Mouse (Mus musculus) heart, postnatal 14 days (tissue): ENCODE results near the gene Smox. TPM values are rescaled to one million over a fixed set of nuclear protein-coding genes. Genes with fewer than 3 reads are reported as not detected.

Source experiments
- DNase-seq, 2 experiments: peaks; one replicate each; pipeline ENCODE4 v3.0.0; 2021 to 2022
- intact Hi-C: fragments of 180-260 bp; cut with DNase I; formaldehyde crosslinking; loops from one replicate; pipeline ENCODE4 v1.15.1; 2025
- total RNA-seq, 2 experiments: library from RNA; stranded (reverse); gene quantifications; 2 replicates each; pipeline ENCODE4 v1.2.3; 2021

The Smox gene
- total RNA-seq, 2 experiments from 2014 or later, result 37.0 to 40.6 TPM

DNA sequence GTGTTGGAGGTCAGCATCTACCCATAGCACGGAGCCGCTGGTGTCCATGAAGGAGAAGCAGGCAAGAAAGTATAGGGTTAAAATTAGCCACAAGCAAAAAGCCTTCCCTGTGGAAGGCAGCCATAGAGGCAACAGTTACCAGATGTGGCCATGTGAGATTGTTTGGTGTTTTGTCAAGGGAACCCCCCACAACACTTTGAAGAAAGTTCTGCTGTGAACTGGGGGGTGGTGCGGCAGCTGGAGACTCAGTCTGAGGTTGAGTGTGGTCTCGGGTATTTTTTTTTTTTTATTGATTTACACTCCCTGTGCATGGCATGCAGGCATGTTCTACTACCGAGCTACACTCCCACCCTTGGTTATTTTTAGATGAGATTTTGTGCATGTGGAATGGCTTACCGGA is 8.8 kb upstream of the Smox start:
- intact Hi-C loops, result no loop called here
- no peak for DNase-seq

DNA sequence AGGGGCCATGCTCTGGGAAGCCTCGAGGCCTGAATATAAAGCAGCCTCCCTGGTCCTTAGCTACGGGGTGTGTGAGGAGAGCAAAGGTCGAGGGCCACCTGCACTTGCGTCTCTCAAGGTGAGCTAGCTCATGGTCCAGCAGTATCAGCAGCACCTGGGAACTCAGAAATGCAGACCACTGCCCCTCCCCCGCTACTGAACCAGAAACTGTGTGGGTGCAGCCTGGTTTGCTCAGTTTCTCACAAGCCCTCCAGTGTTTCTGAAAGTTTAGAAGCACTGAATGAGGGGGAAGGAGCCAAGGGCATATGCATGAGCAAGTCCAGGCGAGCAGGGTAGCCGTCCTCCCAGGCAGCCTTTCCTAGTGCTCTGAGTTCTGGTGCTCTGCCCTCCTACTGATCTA is 7.7 kb upstream of the Smox start:
- intact Hi-C loops, result no loop called here
- DNase-seq, result no peak

DNA sequence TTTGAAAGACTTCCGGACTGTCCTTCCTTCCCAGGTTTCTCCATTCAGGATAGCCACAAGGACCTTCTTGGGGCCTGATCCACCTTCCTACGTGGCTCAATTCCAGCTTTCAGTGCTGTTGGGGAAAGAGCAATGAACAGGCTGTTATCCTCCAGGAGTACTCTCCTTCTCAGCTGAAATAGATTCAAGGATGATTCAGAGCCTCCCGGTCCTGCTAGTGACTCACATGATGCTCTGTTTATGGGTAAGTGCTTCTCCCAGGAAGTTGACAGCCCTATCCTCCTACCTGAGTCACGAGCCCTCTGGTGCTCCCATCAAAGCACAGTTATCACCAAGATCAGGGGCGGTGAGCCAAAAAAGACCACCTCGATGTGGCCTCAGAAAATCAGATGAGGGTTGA is 7.1 kb upstream of the Smox start:
- no peak for DNase-seq
- intact Hi-C loops, result no loop called here

- DNase-seq, result no peak
- intact Hi-C loops, result no loop called here
Measured at GRCm38 (mm10) chr2:131485126-131485525, 6.2 kb upstream of the Smox start.

- intact Hi-C loops, result no loop called here
Measured at GRCm38 (mm10) chr2:131486046-131486445, 5.2 kb upstream of the Smox start.

DNA sequence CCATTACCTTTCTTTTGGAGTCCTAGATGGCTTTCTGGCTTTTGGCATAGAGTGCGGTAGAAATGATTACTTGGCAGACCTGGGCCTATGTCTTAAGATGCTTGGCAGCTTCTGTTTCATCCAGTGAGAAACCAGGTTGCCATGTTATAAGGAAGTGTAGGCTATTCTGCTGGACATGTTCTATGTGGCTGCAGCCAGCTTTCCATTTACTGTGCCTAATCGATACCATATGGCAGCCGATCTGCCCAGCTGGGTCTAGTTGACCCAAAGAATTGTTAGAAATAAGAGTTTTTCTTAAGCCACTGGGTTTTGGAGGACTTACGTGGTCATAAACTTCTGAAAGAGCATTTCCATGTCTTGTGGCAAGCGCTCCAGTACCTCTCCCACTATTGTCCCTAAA is 4.0 kb upstream of the Smox start:
- intact Hi-C loops, result no loop called here
- DNase-seq, result no peak

More at GRCm38 (mm10) chr2:131486046-131486445, 5.2 kb upstream of the Smox start:
- no peak for DNase-seq

- DNase-seq, result no peak
- intact Hi-C loops, result no loop called here
Measured at GRCm38 (mm10) chr2:131488261-131488660, 3.0 kb upstream of the Smox start.

GRCm38 (mm10) chr2:131488870-131489269 is 2.4 kb upstream of the Smox start:
- intact Hi-C loops, result no loop called here
- no peak for DNase-seq

- intact Hi-C loops, result no loop called here
- DNase-seq, result no peak
Measured at GRCm38 (mm10) chr2:131489591-131489990, 1.7 kb upstream of the Smox start.

GRCm38 (mm10) chr2:131491707-131492595 is 655 bp downstream of the Smox start:
- intact Hi-C loops, result loop anchor here (2.0 kb wide), 1 partner anchor 17 kb away; no protein-coding TSS in a partner anchor

DNA sequence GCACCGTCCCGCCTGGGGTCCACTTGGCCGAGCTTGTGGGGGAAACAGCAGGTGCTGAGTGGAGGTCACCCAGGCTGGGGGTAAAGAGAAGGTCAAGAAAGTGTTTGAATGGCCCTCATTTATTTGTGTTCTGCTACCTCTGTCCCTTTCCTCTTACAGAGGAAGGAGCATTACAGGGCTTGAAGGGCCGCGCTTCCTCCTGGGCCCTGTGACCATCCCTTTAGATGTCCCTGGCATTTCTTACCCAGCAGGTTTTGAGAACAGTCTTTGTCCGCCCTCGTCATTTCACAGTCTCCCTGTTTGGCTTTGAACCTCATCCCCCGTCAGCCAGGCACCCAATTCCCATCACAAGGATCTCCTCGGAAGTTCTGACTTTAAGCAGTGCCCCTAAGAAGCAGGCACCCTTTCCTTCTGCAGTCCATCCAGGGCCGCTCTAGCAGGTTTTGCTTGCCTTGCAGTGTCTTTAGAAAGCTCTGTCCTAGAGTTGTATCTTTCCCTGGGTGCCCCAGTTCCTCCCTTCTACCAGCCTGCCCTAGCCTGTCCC is 1.4 kb downstream of the Smox start:
- intact Hi-C loops, result loop anchor here (2.0 kb wide), 1 partner anchor 16 kb away; no protein-coding TSS in a partner anchor
- DNase-seq, result no peak

More at GRCm38 (mm10) chr2:131491707-131492595, 655 bp downstream of the Smox start:
- DNase-seq, result peak; percentile 90 to 95

- intact Hi-C loops, result loop anchor here (2.0 kb wide), 1 partner anchor 15 kb away; no protein-coding TSS in a partner anchor
Measured at GRCm38 (mm10) chr2:131493446-131493845, 2.1 kb downstream of the Smox start.

GRCm38 (mm10) chr2:131495256-131495655 is 4.0 kb downstream of the Smox start:
- no peak for DNase-seq
- intact Hi-C loops, result no loop called here

More at GRCm38 (mm10) chr2:131493446-131493845, 2.1 kb downstream of the Smox start:
- no peak for DNase-seq

GRCm38 (mm10) chr2:131496125-131496820 is 5.0 kb downstream of the Smox start:
- no peak for DNase-seq
- intact Hi-C loops, result no loop called here

DNA sequence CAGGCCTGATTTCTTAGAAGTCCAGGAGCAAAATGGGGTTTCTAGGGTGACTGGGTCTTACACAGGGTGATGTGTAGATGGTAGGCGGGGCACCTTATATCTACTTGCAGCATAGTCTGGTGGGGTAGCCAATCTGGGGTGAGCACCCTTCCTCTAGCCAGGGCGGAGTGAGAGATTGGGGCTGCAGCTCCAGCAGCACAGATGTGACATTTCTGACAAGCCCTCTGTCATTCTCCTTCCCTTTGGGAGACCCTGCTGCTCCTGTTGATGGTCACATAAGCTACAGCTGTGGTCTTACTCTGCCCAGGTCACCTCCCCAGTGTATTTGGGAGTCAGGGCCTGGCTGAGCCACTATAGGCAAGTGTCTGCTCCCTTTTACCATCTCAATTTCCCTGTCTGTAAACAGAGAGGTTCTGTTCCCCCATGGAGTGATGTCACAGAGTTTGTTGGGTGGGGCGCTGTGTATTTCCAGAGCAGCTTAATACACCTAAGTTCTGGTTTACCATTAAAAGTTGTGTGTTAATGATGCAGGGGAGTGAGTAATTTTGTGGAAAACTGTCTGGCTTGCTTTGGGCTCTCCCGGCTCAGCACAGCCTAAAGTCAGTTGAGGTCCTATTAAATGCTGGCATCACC is 6.0 kb downstream of the Smox start:
- intact Hi-C loops, result no loop called here
- no peak for DNase-seq

DNA sequence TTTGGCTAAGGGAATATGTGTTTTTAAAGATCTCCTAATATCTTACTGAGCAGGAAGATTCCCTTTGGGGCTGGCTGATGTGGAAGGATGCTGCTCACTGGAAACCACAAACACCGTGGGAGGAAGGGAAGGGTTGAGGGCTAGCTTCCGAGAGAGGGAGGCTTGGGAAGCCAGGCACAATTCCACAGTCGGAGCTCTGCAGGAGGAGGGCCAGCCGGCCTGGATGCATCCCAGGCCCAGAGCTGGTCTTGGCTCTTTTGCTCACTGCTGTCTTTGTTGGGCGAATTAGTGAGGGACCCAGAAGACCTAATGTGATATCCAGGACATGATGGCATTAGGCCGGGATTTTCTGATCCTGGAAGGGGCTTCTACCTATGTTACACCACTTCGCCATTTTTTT is 6.9 kb downstream of the Smox start:
- peak; percentile 58 to 66 for DNase-seq
- intact Hi-C loops, result no loop called here

GRCm38 (mm10) chr2:131499290-131499845 is 8.1 kb downstream of the Smox start:
- intact Hi-C loops, result no loop called here
- DNase-seq, result no peak

GRCm38 (mm10) chr2:131501886-131502285 is 10.6 kb downstream of the Smox start:
- intact Hi-C loops, result no loop called here
- DNase-seq, result no peak

GRCm38 (mm10) chr2:131502561-131502960 is 11.3 kb downstream of the Smox start:
- intact Hi-C loops, result no loop called here
- DNase-seq, result no peak

GRCm38 (mm10) chr2:131505431-131505830 is 14.1 kb downstream of the Smox start:
- intact Hi-C loops, result no loop called here
- DNase-seq, result no peak
